In genomic region chr13:98274023-98274422, GRCm38 (mm10) we compare ENCODE assay signal across 24 mouse cellular contexts. TPM values are rescaled to one million over a fixed set of nuclear protein-coding genes. Genes with fewer than 3 reads are reported as not detected.
"Had no signal": no experiment of that assay in that cellular context is flagged by ENCODE, and none has a peak within 500 bp of the region (broad histone marks: within the 10 kb centered on the region; RNA-seq: fewer than 3 reads in every experiment).

No protein-coding gene starts in this region.

- H3K9ac ChIP-seq: neural tube, embryonic 13.5 days; neural tube, embryonic 15.5 days; stomach, embryonic 15.5 days had no signal

- DNase-seq: retina, postnatal 1 day; right cerebral cortex, adult 18-20 months; right cerebral cortex, postnatal 14 days; right cerebral cortex, postnatal 25 days; right cerebral cortex, postnatal 4 days; spleen, adult 18-20 months; thymus, adult 18-20 months; thymus, adult 2 months; thymus, postnatal 14 days; thymus, postnatal 25 days; thymus, postnatal 36 days; thymus, postnatal 4 days had no signal

- H3K9me3 ChIP-seq: neural tube, embryonic 13.5 days; neural tube, embryonic 15.5 days; stomach, embryonic 15.5 days had no signal

- H3K4me3 ChIP-seq: neural tube, embryonic 13.5 days; neural tube, embryonic 15.5 days; stomach, embryonic 15.5 days had no signal

- H3K4me1 ChIP-seq: neural tube, embryonic 13.5 days; neural tube, embryonic 15.5 days; stomach, embryonic 15.5 days had no signal

- H3K27me3 ChIP-seq: neural tube, embryonic 13.5 days; neural tube, embryonic 15.5 days; stomach, embryonic 15.5 days had no signal

- H3K27ac ChIP-seq: neural tube, embryonic 13.5 days; neural tube, embryonic 15.5 days; stomach, embryonic 15.5 days; stomach, postnatal 0 days had no signal

RNA-seq across cellular contexts. Expression of gene Gm21976, which starts 5.7 kb away (rescaled TPM):
- total RNA-seq: neutrophil, adult 5-6 weeks had no signal
- polyA plus RNA-seq: neural tube, embryonic 13.5 days; neural tube, embryonic 14.5 days; neural tube, embryonic 15.5 days; small intestine, adult 2 months; spleen, adult 2 months; stomach, embryonic 14.5 days; stomach, embryonic 15.5 days; stomach, embryonic 16.5 days; stomach, postnatal 0 days; thymus, postnatal 0 days; urinary bladder, adult 2 months had no signal
